Mouse (Mus musculus) fibroblast of lung, adult 2 months (primary cell): ENCODE data around the gene Spdef.

Source experiments
- DNase-seq: peaks from one replicate; pipeline ENCODE4 v3.0.0-alpha.2; 2011; ENCODE audit warnings: low read depth

Spdef gene

GRCm38 (mm10) chr17:27728770-27729169 lies at the start of gene Spdef:
Spdef (minus strand) TSS chr17:27728955.
- no peak for DNase-seq

DNA sequence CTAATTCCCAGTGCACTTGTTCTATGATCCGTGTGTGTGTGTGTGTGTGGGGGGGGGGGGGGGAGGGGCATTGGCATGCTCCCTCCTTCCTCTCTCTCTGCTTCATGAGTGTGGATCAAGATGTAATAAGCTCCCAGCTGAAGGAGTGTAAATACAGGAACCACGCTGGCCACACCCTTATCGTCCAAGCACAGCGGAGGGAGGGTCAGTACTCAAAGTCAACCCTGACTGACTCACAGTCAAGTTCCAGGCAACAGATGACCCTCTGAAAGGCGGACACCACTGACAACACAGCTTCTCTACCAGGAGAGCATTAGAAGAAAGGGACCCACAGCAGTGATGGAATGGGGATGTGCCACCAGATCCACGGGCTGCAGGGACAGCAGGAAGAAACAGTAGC lies 49.1 kb upstream of the Spdef start:
- DNase-seq: no peak

DNA sequence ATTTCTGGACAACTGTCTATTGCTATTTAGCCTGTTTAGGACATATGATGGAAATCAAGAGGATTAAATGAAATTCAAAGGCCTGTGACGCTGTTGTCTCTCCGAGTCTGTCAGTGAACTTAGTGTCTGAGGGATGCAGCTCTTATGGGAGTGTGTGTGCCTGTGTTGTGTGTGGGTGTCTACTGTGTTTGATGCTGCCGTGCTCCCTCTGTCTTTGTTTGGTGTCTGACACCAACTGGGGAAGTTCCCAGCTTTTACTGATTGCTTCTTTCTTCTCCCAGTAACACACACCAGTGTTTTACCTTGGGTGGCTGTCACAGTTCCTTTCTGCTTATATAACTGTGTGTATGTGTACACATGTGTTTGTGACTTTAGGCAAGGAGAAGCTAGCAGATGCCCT lies 45.4 kb upstream of the Spdef start:
- DNase-seq: no peak

GRCm38 (mm10) chr17:27771616-27772015 lies 42.9 kb upstream of the Spdef start:
- DNase-seq: no peak

DNA sequence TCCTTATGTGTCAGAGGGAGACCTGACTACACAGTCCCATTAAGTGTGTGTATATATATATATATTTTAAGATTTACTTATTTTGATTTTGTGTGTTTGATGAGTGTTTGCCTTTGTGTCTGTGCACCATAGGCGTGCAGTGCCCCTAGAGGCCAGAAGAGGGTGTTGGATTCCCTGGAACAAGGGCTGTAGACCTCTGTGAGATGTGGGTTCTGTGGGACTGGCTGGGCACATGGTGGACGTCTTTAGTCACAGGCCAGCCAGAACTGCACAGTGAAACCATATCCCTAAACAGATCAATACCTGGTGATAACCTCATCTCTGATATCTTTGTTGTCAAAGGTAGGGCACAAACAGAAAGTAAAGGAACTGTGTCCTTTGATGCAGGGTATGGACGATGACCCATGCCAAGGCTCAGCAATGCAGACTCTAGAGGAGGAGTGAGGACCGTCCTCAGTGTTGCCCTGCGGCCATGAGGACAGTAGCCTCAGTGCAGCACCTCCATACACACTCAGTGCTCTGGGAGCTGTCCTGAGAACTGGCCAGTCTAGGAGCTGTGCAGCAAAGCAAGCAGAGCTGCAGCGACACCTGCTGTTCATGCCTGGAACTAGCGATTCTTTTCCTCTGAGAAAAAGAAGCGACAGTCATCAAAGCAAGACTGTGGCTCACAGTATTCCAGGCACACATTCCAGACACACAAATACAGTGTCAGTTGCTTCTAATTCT lies 40.2 kb upstream of the Spdef start:
- peak; percentile 31 for DNase-seq

DNA sequence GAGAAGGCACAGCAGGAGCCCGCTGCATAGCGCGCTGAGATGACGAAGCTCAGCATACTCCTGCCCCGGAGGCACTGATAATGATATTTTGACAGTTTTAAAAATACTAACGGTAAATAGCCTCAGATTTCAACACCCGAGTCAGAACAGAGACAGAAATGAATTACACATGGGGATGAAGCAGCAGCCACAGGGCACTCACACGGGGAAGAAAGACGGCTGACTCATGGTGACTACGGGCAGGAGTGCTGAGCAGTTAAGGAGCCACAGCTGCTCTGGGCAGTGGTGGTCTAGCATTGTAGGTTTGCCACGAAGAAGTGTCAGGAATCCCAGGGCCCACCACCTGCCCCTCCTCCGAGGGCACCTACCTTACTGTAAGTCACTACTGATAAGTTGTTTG lies 38.8 kb upstream of the Spdef start:
- peak; percentile 49 for DNase-seq

- no peak for DNase-seq
Observed at GRCm38 (mm10) chr17:27767120-27767519, 38.4 kb upstream of the Spdef start.

DNA sequence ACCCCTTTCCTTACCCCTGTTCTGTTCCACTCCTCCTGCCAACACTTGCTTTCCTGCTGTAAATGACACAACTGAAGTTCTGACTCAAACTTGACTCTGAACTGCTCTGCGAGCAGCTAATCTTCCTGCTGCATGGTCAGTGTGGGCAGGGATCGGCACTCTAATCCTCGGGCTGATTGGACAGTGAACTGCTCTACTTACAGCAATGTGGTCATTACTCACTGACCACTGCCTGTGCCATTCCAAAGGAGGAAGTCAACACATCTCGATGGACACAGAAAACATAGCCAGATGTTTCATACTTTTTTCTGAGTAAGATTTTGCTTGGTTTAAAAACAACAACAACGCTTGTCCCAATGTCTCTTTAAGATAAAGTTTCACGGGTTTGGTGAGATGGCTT lies 36.3 kb upstream of the Spdef start:
- peak; percentile 73 for DNase-seq

GRCm38 (mm10) chr17:27764453-27764852 lies 35.7 kb upstream of the Spdef start:
- DNase-seq: no peak

GRCm38 (mm10) chr17:27762884-27763283 lies 34.1 kb upstream of the Spdef start:
- DNase-seq: no peak

DNA sequence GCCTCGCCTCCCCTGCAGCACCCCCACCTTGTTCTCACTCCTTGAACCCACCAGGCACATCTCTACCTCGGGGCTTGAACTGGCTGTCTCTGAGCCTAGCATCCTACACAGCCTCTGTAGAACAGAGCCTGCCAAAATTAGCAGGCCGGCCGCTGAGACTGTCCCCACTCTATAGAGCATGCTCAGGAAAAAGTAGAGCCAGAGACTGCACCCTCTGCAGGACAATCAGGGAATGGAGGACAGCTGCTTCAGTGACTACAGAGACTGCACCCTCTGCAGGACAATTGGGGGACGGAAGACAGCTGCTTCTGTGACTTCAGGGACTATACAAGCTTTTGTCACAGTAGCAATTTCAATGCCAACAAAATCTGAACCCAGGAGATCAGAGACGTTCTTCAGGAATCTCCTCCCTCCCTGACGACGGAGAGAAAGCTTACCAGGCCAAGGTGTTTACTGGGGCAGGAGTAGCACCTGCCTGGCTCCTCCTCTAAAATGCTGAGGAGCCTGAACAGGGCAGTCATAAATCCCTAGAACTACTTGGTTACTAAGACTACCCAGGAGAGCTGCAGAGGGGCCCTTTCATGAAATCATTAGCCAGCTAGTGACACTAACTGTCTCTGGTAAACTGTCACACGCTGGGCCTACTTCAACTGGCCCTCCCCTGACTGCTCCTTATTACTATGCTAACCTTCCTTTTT lies 33.0 kb upstream of the Spdef start:
- peak; percentile 26 for DNase-seq

GRCm38 (mm10) chr17:27760169-27760568 lies 31.4 kb upstream of the Spdef start:
- DNase-seq: no peak

- DNase-seq: no peak
Observed at GRCm38 (mm10) chr17:27751314-27752202, 22.8 kb upstream of the Spdef start.

GRCm38 (mm10) chr17:27750451-27750942 lies 21.7 kb upstream of the Spdef start:
- no peak for DNase-seq

GRCm38 (mm10) chr17:27748123-27748522 lies 19.4 kb upstream of the Spdef start:
- no peak for DNase-seq

DNA sequence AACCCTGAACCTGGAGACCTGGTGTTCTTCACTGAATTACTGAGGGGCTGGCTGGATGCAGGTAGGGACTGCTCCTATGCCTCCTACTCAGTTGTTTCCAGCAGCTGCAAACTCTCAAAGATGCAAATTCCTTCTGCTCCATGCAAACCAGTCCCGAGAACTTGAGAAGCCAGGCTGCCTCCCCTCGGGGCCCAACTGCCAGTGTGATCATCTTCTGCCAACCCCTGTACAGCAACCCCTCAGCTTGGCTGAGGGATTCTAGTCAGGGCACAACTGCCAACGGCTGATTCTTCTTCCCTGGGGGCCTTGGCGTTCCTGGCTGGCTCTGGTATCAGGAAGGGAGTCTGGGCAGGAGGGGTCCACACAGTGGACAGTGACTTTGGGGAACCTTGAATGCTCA lies 17.7 kb upstream of the Spdef start:
- no peak for DNase-seq

GRCm38 (mm10) chr17:27740961-27741360 lies 12.2 kb upstream of the Spdef start:
- no peak for DNase-seq

DNA sequence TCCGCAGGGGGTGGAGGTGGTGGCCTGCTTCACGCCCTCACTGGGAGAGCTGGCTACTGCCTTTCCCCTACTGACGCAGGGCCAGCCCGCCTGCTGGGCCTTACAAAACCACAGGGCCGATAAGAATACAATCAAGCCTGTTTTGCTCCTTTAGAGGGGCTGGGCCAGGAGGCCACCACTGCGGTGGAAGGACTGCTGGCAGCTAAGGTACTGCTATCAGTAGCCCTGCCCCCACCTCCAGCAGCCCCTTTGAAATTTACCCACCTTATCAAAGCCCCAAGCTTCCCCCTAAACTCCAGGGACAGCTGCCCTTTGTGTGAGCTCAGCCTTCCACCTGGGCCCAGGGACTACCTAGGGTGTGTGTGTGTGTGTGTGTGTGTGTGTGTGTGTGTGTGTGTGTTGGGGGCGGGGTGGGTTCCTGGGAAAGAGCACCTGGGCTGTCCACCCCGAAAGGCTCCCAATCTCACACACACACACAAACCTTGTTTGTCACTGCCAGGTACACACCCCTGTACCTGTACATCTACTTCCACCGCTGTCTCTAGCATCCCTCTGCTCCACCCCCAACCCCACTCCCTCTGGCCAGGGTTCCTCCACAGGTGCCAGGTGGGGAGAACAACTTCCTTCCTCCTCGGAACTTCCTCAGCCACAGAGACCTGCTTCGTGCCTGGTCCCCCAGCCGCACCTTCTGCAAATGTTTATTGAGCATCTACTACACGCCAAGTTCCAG lies 5.8 kb upstream of the Spdef start:
- no peak for DNase-seq

GRCm38 (mm10) chr17:27732694-27733093 lies 3.9 kb upstream of the Spdef start:
- no peak for DNase-seq

DNA sequence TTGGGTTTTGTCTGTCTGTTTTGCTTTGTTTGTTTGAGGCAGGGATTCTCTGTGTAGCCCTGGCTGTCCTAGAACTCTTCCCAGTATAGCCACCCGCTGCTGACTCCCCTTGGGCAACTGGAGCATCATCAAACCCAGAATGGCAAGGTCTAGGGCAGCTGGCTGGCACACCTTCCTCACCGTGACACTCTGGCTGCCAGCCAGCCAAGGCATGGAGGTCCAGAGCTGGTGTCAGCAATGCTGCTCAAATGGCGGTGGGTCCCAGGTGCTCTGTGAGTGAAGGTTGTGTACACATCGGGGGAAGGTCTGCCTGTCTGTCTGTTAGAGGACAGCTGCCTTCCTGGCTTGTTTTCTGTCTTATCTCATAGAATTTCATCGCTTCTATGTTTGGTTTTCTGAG lies 3.4 kb upstream of the Spdef start:
- no peak for DNase-seq

- no peak for DNase-seq
Observed at GRCm38 (mm10) chr17:27726527-27726926, 2.2 kb downstream of the Spdef start.

DNA sequence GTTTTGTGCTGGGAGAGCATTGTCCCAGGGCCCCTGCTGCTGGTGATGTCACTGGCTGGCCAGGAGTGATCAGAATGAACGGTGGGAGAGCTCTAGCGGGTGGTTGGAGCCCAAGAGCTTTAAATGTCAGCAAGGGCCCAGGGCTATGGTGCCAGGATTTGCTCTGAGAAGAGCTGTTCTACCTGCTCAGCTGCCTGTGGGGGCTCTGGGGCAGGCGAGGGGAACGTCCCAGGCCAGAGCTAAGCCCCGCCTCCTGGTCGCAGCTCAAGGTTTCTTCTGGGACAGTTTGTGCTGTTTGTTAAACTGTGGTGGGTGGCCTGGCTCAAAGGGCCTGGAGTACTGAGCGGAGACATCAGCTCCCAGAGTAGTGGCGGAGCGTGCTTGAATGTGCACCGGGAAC lies 3.3 kb downstream of the Spdef start:
- no peak for DNase-seq
